10 mouse cellular contexts compared by ENCODE assay signal in genomic region chr16:8768588-8768987, GRCm38 (mm10). TPM values are rescaled to one million over a fixed set of nuclear protein-coding genes. Genes with fewer than 3 reads are reported as not detected.
A peak's percentile ranks its signal among the peaks of the same experiment; 100 is the strongest.
DNase-seq lines count a peak whose midpoint lies in the region; ATAC-seq lines count a peak whose summit lies in the region.
"Had no signal": no experiment of that assay in that cellular context is flagged by ENCODE, and none has a peak within 500 bp of the region (broad histone marks: within the 10 kb centered on the region; RNA-seq: fewer than 3 reads in every experiment).

No protein-coding gene starts in this region.

- H3K4me3 ChIP-seq in kidney, embryonic 16.5 days (ENCODE audit: low read length), result no peak overlapping the region
- H3K4me3 ChIP-seq: embryonic facial prominence, embryonic 12.5 days had no signal

- H3K36me3 ChIP-seq in kidney, embryonic 16.5 days (ENCODE audit: insufficient read depth, low read length), result no peaks in the 10 kb centered on the region
- H3K36me3 ChIP-seq: embryonic facial prominence, embryonic 12.5 days had no signal

- H3K9ac ChIP-seq in kidney, embryonic 16.5 days (replicated peaks; ENCODE audit: low read length), result no peak overlapping the region
- H3K9ac ChIP-seq: embryonic facial prominence, embryonic 12.5 days had no signal

- H3K4me2 ChIP-seq in kidney, embryonic 16.5 days (replicated peaks; ENCODE audit: low read depth, low read length), result no peak overlapping the region
- H3K4me2 ChIP-seq: embryonic facial prominence, embryonic 12.5 days; midbrain, embryonic 11.5 days had no signal

- no peak overlapping the region for H3K27ac ChIP-seq in kidney, embryonic 16.5 days (ENCODE audit: low read length)
- H3K27ac ChIP-seq: embryonic facial prominence, embryonic 12.5 days had no signal

- ATAC-seq in common myeloid progenitor, adult 5-6 weeks (replicated peaks; ENCODE audit: low read depth, poor library complexity, severe bottlenecking), result peak; percentile 40
- peak; percentile 40; the same call in 1 of the 2 replicates for ATAC-seq in kidney, embryonic 16.5 days (ENCODE audit: low FRiP score, low TSS enrichment)
- peak; percentile 41 for ATAC-seq in megakaryocyte progenitor cell, adult 5-6 weeks (replicated peaks; ENCODE audit: poor library complexity)
- ATAC-seq in CD4-positive, CD25-positive, alpha-beta regulatory T cell, adult 4 months, result no peak

- H3K4me1 ChIP-seq in kidney, embryonic 16.5 days (ENCODE audit: insufficient read depth, low read length), result no peaks in the 10 kb centered on the region
- H3K4me1 ChIP-seq: embryonic facial prominence, embryonic 12.5 days had no signal

- no peaks in the 10 kb centered on the region for H3K27me3 ChIP-seq in kidney, embryonic 16.5 days (ENCODE audit: insufficient read depth, low read length)

- intact Hi-C loops in gastrocnemius, postnatal 14 days (cut with DNase I; ENCODE audit: low total_unique reads), result loop anchor here (2.0 kb wide), 1 partner anchor 82 kb away; no protein-coding TSS in a partner anchor

- peak; percentile 35 for DNase-seq in kidney, adult 11 months
- no peak for DNase-seq in kidney, adult 18-20 months
- DNase-seq in adrenal gland, postnatal 10 days, result no peak
- no peak for DNase-seq in gastrocnemius, postnatal 14 days

- 53% methylated on average over 4 of the region's 4 CpGs for WGBS in kidney, embryonic 16.5 days

- H3K9me3 ChIP-seq in kidney, embryonic 16.5 days (ENCODE audit: low read length), result no peaks in the 10 kb centered on the region
- H3K9me3 ChIP-seq: embryonic facial prominence, embryonic 12.5 days had no signal

RNA-seq across cellular contexts. Expression of gene Usp7, which starts 23.5 kb away (rescaled TPM):
- total RNA-seq in common myeloid progenitor, adult 5-6 weeks (2017), result 195 and 238 TPM in 2 replicates
- polyA plus RNA-seq in kidney, embryonic 16.5 days (2015; fragmentation: Nextera tagmentation; extraction: Ambion mirVana), result 23.8 and 29.5 TPM in 2 replicates
- total RNA-seq in megakaryocyte progenitor cell, adult 5-6 weeks (2015), result 153 and 167 TPM in 2 replicates
- total RNA-seq in megakaryocyte progenitor cell, adult 5-6 weeks (2017), result 135 and 168 TPM in 2 replicates
- 100 to 1,000 TPM in 1 of 2 experiments, 10 to 100 TPM in 1; 88.5 to 109 TPM for total RNA-seq in adrenal gland, postnatal 10 days (2021)
- total RNA-seq in gastrocnemius, postnatal 14 days (2021), result 10 to 100 TPM; 46.4 to 48.9 TPM
- polyA plus RNA-seq in CD4-positive, CD25-positive, alpha-beta regulatory T cell, adult 4 months (2017; shearing (Covaris generic)), result 10 to 100 TPM; 39.2 to 51.8 TPM
